Mouse (Mus musculus): Measurements from ENCODE around the gene Kcng3. TPM values are rescaled to one million over a fixed set of nuclear protein-coding genes. Genes with fewer than 3 reads are reported as not detected.

Kcng3 gene
- 0.07 and 0.12 TPM in 2 replicates for polyA plus RNA-seq (2014; fragmentation: Nextera tagmentation; extraction: Ambion mirVana)

- Histone ChIP-seq H3K27me3 (ENCODE audit: control insufficient read depth, insufficient read depth, low read length) (peaks cover 58% of the 10 kb centered on the region), H3K4me2 (replicated peaks) (peak within 1 kb of the TSS; percentile 88), H3K9ac (peak within 1 kb of the TSS; percentile 57), H3K4me1 (replicated peaks; ENCODE audit: control insufficient read depth, insufficient read depth, low read length) (0 out of 2 replicates have a peak, but pooled peaks cover 11% of the 10 kb centered on the region), H3K36me3 (replicated peaks; ENCODE audit: control insufficient read depth, insufficient read depth) (no peaks in the 10 kb centered on the region), H3K9me3 (ENCODE audit: control insufficient read depth, low read length) (no peaks in the 10 kb centered on the region), H3K27ac (no peak within 1 kb of the TSS), H3K4me3 (replicated peaks; ENCODE audit: low read length) (peak within 1 kb of the TSS; percentile 58)
- no peak for DNase-seq (ENCODE audit: low spot score)
- under 1% methylated on average over 62 of the region's 86 CpGs for WGBS
- peak; percentile 52 for ATAC-seq (ENCODE audit: low FRiP score)
Observed at GRCm38 (mm10) chr17:83631783-83632652, at the start of gene Kcng3. Kcng3 (minus strand) TSS chr17:83631895.

- Histone ChIP-seq H3K27me3 (ENCODE audit: control insufficient read depth, insufficient read depth, low read length) (no peaks in the 10 kb centered on the region), H3K4me1 (replicated peaks; ENCODE audit: control insufficient read depth, insufficient read depth, low read length) (no peaks in the 10 kb centered on the region), H3K9ac (no peak overlapping the region), H3K36me3 (replicated peaks; ENCODE audit: control insufficient read depth, insufficient read depth) (no peaks in the 10 kb centered on the region), H3K4me3 (replicated peaks; ENCODE audit: low read length) (no peak overlapping the region), H3K27ac (no peak overlapping the region), H3K9me3 (ENCODE audit: control insufficient read depth, low read length) (no peaks in the 10 kb centered on the region), H3K4me2 (replicated peaks) (no peak overlapping the region)
- DNase-seq (ENCODE audit: low spot score) (no peak), ATAC-seq (ENCODE audit: low FRiP score) (no peak)
- WGBS, result 88% methylated on average over 1 of the region's 1 CpGs
Observed at GRCm38 (mm10) chr17:83677370-83677769, 45.7 kb upstream of the Kcng3 start.

GRCm38 (mm10) chr17:83672685-83673084 lies 41.0 kb upstream of the Kcng3 start:
- no peak overlapping the region for H3K4me2 ChIP-seq (replicated peaks)
- no peaks in the 10 kb centered on the region for H3K36me3 ChIP-seq (replicated peaks; ENCODE audit: control insufficient read depth, insufficient read depth)
- H3K4me3 ChIP-seq (replicated peaks; ENCODE audit: low read length), result no peak overlapping the region
- no peak for ATAC-seq (ENCODE audit: low FRiP score)
- no peaks in the 10 kb centered on the region for H3K9me3 ChIP-seq (ENCODE audit: control insufficient read depth, low read length)
- no peak for DNase-seq (ENCODE audit: low spot score)
- H3K9ac ChIP-seq, result no peak overlapping the region
- H3K27ac ChIP-seq, result no peak overlapping the region
- no peaks in the 10 kb centered on the region for H3K27me3 ChIP-seq (ENCODE audit: control insufficient read depth, insufficient read depth, low read length)
- H3K4me1 ChIP-seq (replicated peaks; ENCODE audit: control insufficient read depth, insufficient read depth, low read length), result no peaks in the 10 kb centered on the region
- WGBS, result 88% methylated on average over 4 of the region's 4 CpGs

GRCm38 (mm10) chr17:83667934-83668690 lies 36.4 kb upstream of the Kcng3 start:
- Histone ChIP-seq H3K27ac (no peak overlapping the region), H3K27me3 (ENCODE audit: control insufficient read depth, insufficient read depth, low read length) (no peaks in the 10 kb centered on the region), H3K4me1 (replicated peaks; ENCODE audit: control insufficient read depth, insufficient read depth, low read length) (no peaks in the 10 kb centered on the region), H3K36me3 (replicated peaks; ENCODE audit: control insufficient read depth, insufficient read depth) (no peaks in the 10 kb centered on the region), H3K9ac (no peak overlapping the region), H3K4me3 (replicated peaks; ENCODE audit: low read length) (no peak overlapping the region), H3K9me3 (ENCODE audit: control insufficient read depth, low read length) (no peaks in the 10 kb centered on the region), H3K4me2 (replicated peaks) (no peak overlapping the region)
- 91% methylated on average over 3 of the region's 3 CpGs for WGBS
- DNase-seq (ENCODE audit: low spot score) (no peak), ATAC-seq (ENCODE audit: low FRiP score) (no peak)

GRCm38 (mm10) chr17:83666597-83667287 lies 35.0 kb upstream of the Kcng3 start:
- whole genome bisulfite sequencing, result 74% methylated on average over 13 of the region's 13 CpGs
- H3K4me2 ChIP-seq (replicated peaks), result no peak overlapping the region
- DNase-seq (ENCODE audit: low spot score), result no peak
- H3K27me3 ChIP-seq (ENCODE audit: control insufficient read depth, insufficient read depth, low read length), result no peaks in the 10 kb centered on the region
- H3K4me3 ChIP-seq (replicated peaks; ENCODE audit: low read length), result no peak overlapping the region
- no peak for ATAC-seq (ENCODE audit: low FRiP score)
- no peaks in the 10 kb centered on the region for H3K4me1 ChIP-seq (replicated peaks; ENCODE audit: control insufficient read depth, insufficient read depth, low read length)
- H3K27ac ChIP-seq, result no peak overlapping the region
- H3K9ac ChIP-seq, result no peak overlapping the region
- no peaks in the 10 kb centered on the region for H3K36me3 ChIP-seq (replicated peaks; ENCODE audit: control insufficient read depth, insufficient read depth)
- H3K9me3 ChIP-seq (ENCODE audit: control insufficient read depth, low read length), result no peaks in the 10 kb centered on the region

GRCm38 (mm10) chr17:83664761-83665160 lies 33.1 kb upstream of the Kcng3 start:
- ATAC-seq (ENCODE audit: low FRiP score) (no peak), DNase-seq (ENCODE audit: low spot score) (no peak)
- H3K4me3 ChIP-seq (replicated peaks; ENCODE audit: low read length), result no peak overlapping the region
- no peaks in the 10 kb centered on the region for H3K9me3 ChIP-seq (ENCODE audit: control insufficient read depth, low read length)
- WGBS, result 44% methylated on average over 8 of the region's 8 CpGs
- H3K27ac ChIP-seq, result no peak overlapping the region
- no peak overlapping the region for H3K9ac ChIP-seq
- H3K4me2 ChIP-seq (replicated peaks), result no peak overlapping the region
- H3K4me1 ChIP-seq (replicated peaks; ENCODE audit: control insufficient read depth, insufficient read depth, low read length), result no peaks in the 10 kb centered on the region
- no peaks in the 10 kb centered on the region for H3K27me3 ChIP-seq (ENCODE audit: control insufficient read depth, insufficient read depth, low read length)
- no peaks in the 10 kb centered on the region for H3K36me3 ChIP-seq (replicated peaks; ENCODE audit: control insufficient read depth, insufficient read depth)

GRCm38 (mm10) chr17:83658943-83659342 lies 27.2 kb upstream of the Kcng3 start:
- no peaks in the 10 kb centered on the region for H3K9me3 ChIP-seq (ENCODE audit: control insufficient read depth, low read length)
- no peak for ATAC-seq (ENCODE audit: low FRiP score)
- H3K9ac ChIP-seq, result no peak overlapping the region
- DNase-seq (ENCODE audit: low spot score), result no peak
- no peaks in the 10 kb centered on the region for H3K27me3 ChIP-seq (ENCODE audit: control insufficient read depth, insufficient read depth, low read length)
- H3K27ac ChIP-seq, result no peak overlapping the region
- no peak overlapping the region for H3K4me3 ChIP-seq (replicated peaks; ENCODE audit: low read length)
- H3K4me1 ChIP-seq (replicated peaks; ENCODE audit: control insufficient read depth, insufficient read depth, low read length), result no peaks in the 10 kb centered on the region; the same call in 1 of the 2 replicates
- H3K4me2 ChIP-seq (replicated peaks), result no peak overlapping the region
- H3K36me3 ChIP-seq (replicated peaks; ENCODE audit: control insufficient read depth, insufficient read depth), result no peaks in the 10 kb centered on the region
- WGBS, result 78% methylated on average over 1 of the region's 1 CpGs

- no peaks in the 10 kb centered on the region for H3K9me3 ChIP-seq (ENCODE audit: control insufficient read depth, low read length)
- H3K9ac ChIP-seq, result no peak overlapping the region
- no peaks in the 10 kb centered on the region for H3K36me3 ChIP-seq (replicated peaks; ENCODE audit: control insufficient read depth, insufficient read depth)
- H3K4me2 ChIP-seq (replicated peaks), result no peak overlapping the region
- no peak for ATAC-seq (ENCODE audit: low FRiP score)
- no peaks in the 10 kb centered on the region; the same call in 1 of the 2 replicates for H3K4me1 ChIP-seq (replicated peaks; ENCODE audit: control insufficient read depth, insufficient read depth, low read length)
- WGBS, result 84% methylated on average over 9 of the region's 9 CpGs
- no peak for DNase-seq (ENCODE audit: low spot score)
- H3K27me3 ChIP-seq (ENCODE audit: control insufficient read depth, insufficient read depth, low read length), result no peaks in the 10 kb centered on the region
- no peak overlapping the region for H3K27ac ChIP-seq
- no peak overlapping the region for H3K4me3 ChIP-seq (replicated peaks; ENCODE audit: low read length)
Observed at GRCm38 (mm10) chr17:83657375-83657774, 25.7 kb upstream of the Kcng3 start.

GRCm38 (mm10) chr17:83655732-83656131 lies 24.0 kb upstream of the Kcng3 start:
- no peak overlapping the region for H3K4me3 ChIP-seq (replicated peaks; ENCODE audit: low read length)
- H3K4me1 ChIP-seq (replicated peaks; ENCODE audit: control insufficient read depth, insufficient read depth, low read length), result no peaks in the 10 kb centered on the region; the same call in 1 of the 2 replicates
- H3K36me3 ChIP-seq (replicated peaks; ENCODE audit: control insufficient read depth, insufficient read depth), result no peaks in the 10 kb centered on the region
- no peaks in the 10 kb centered on the region for H3K27me3 ChIP-seq (ENCODE audit: control insufficient read depth, insufficient read depth, low read length)
- no peaks in the 10 kb centered on the region for H3K9me3 ChIP-seq (ENCODE audit: control insufficient read depth, low read length)
- 83% methylated on average over 3 of the region's 3 CpGs for WGBS
- no peak overlapping the region for H3K9ac ChIP-seq
- H3K27ac ChIP-seq, result no peak overlapping the region
- no peak for ATAC-seq (ENCODE audit: low FRiP score)
- H3K4me2 ChIP-seq (replicated peaks), result no peak overlapping the region
- no peak for DNase-seq (ENCODE audit: low spot score)

All from hindbrain, embryonic 14.5 days (tissue).